Mouse (Mus musculus): ENCODE measurements around the gene Nr5a2.

DNA sequence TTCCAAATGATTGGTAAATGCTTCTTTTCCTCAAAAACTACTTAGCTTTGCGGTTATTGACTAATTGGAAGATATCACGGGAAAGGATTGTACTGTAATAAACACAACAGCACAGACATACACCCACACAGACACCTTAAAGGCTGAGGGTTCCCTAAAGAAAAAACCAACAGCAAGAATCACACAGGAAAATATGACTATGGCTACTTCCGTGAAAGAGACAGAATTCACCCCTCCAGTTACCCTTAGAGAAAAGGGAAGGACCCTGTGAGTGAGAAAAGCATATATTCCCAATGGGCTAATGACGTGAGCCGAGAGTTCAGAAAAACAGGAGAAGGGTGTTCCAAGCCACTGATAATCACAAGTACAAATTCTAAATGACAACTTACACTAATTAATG, 92.0 kb downstream of the Nr5a2 start:
- no peak for TF ChIP-seq CTCF (IDR thresholded peaks at IDR 0.05; ENCODE audit: low read depth)
- no peak for TF ChIP-seq EP300 (IDR thresholded peaks at IDR 0.05; ENCODE audit: low read depth)

All from heart, postnatal 0 days (tissue).